Mouse (Mus musculus) C2C12 (cell line): ENCODE results near the gene Rwdd3. TPM values are rescaled to one million over a fixed set of nuclear protein-coding genes. Genes with fewer than 3 reads are reported as not detected.

Experiments
- H3K27me3 ChIP-seq: one replicate; pipeline ENCODE4 v1.6.1; 2011; ENCODE audit not compliant: control insufficient read depth, insufficient read depth, insufficient read length
- H3K36me3 ChIP-seq: one replicate; pipeline ENCODE4 v1.6.1; 2011; ENCODE audit not compliant: control insufficient read depth, insufficient read depth
- H3K4me3 ChIP-seq: one replicate; pipeline ENCODE4 v1.5.1; 2011; ENCODE audit warnings: mild to moderate bottlenecking, control low read depth; ENCODE audit not compliant: poor library complexity, insufficient read depth, severe bottlenecking
- H3K79me2 ChIP-seq: one replicate; pipeline ENCODE4 v1.6.1; 2011; ENCODE audit not compliant: control insufficient read depth, insufficient read depth
- H3K79me3 ChIP-seq: one replicate; pipeline ENCODE4 v1.6.1; 2011; ENCODE audit warnings: low read depth, control low read depth
- H3ac ChIP-seq: one replicate; pipeline ENCODE3; 2011; ENCODE audit warnings: low read depth; ENCODE audit not compliant: control insufficient read depth, insufficient read length
- CEBPB ChIP-seq: IDR thresholded peaks from one replicate; pipeline ENCODE4 v1.6.1; 2011; ENCODE audit warnings: low read depth, mild to moderate bottlenecking, control low read depth, moderate library complexity
- CTCF ChIP-seq: IDR thresholded peaks from one replicate; pipeline ENCODE4 v1.5.1; 2011; ENCODE audit not compliant: control insufficient read depth, insufficient read depth, insufficient read length
- FOSL1 ChIP-seq: IDR thresholded peaks from one replicate; pipeline ENCODE4 v1.8.0; 2011; ENCODE audit warnings: mild to moderate bottlenecking, low read length; ENCODE audit not compliant: poor library complexity, insufficient read depth, severe bottlenecking
- MAX ChIP-seq: IDR thresholded peaks from one replicate; pipeline ENCODE4 v1.6.1; 2011; ENCODE audit warnings: mild to moderate bottlenecking, control low read depth
- MYOD1 ChIP-seq: IDR thresholded peaks from one replicate; pipeline ENCODE4 v1.6.1; 2011; ENCODE audit warnings: low read depth; ENCODE audit not compliant: control insufficient read depth, insufficient read length
- MYOG ChIP-seq: IDR thresholded peaks from one replicate; pipeline ENCODE4 v1.6.1; 2011; ENCODE audit not compliant: control insufficient read depth, insufficient read length; ENCODE audit errors: extremely low read depth
- USF1 ChIP-seq: IDR thresholded peaks from one replicate; pipeline ENCODE4 v1.6.1; 2011; ENCODE audit warnings: low read depth, mild to moderate bottlenecking, control low read depth, moderate library complexity
- polyA plus RNA-seq: library from polyadenylated mRNA; unstranded; fragments of >200 nt; fragmentation: generic; extraction: Trizol; gene quantifications from one replicate; pipeline ENCODE4 v1.2.1, GENCODE M21; 2012; ENCODE audit warnings: missing spikeins

Rwdd3 gene
- polyA plus RNA-seq, 1 experiment: 1.2 TPM

- Histone ChIP-seq H3K79me2 (no peaks in the 10 kb centered on the region), H3ac (no peak overlapping the region), H3K79me3 (no peaks in the 10 kb centered on the region), H3K27me3 (no peaks in the 10 kb centered on the region), H3K36me3 (no peaks in the 10 kb centered on the region), H3K4me3 (no peak overlapping the region)
- TF ChIP-seq MYOG: no peak
- TF ChIP-seq FOSL1: no peak
- no peak for TF ChIP-seq USF1
- no peak for TF ChIP-seq CEBPB
- TF ChIP-seq CTCF: no peak
- TF ChIP-seq MYOD1: no peak
- no peak for TF ChIP-seq MAX
Observed at GRCm38 (mm10) chr3:121159566-121159965, 11.9 kb downstream of the Rwdd3 start.

GRCm38 (mm10) chr3:121158901-121159351 lies 12.6 kb downstream of the Rwdd3 start:
- H3K79me2 ChIP-seq: no peaks in the 10 kb centered on the region
- H3K27me3 ChIP-seq: no peaks in the 10 kb centered on the region
- H3ac ChIP-seq: no peak overlapping the region
- TF ChIP-seq FOSL1 (no peak), MYOD1 (no peak), MAX (no peak), USF1 (no peak), MYOG (no peak), CTCF (no peak), CEBPB (no peak)
- H3K4me3 ChIP-seq: no peak overlapping the region
- no peaks in the 10 kb centered on the region for H3K79me3 ChIP-seq
- H3K36me3 ChIP-seq: no peaks in the 10 kb centered on the region

- H3K36me3 ChIP-seq: no peaks in the 10 kb centered on the region
Observed at GRCm38 (mm10) chr3:121157546-121158330, 13.8 kb downstream of the Rwdd3 start.

GRCm38 (mm10) chr3:121156451-121157186 lies 14.9 kb downstream of the Rwdd3 start:
- Histone ChIP-seq H3K79me3 (no peaks in the 10 kb centered on the region), H3K36me3 (no peaks in the 10 kb centered on the region), H3ac (no peak overlapping the region), H3K79me2 (no peaks in the 10 kb centered on the region), H3K27me3 (no peaks in the 10 kb centered on the region), H3K4me3 (no peak overlapping the region)
- TF ChIP-seq USF1 (no peak), CTCF (no peak), CEBPB (no peak), MAX (no peak), FOSL1 (no peak), MYOD1 (no peak), MYOG (no peak)

More at GRCm38 (mm10) chr3:121157546-121158330, 13.8 kb downstream of the Rwdd3 start:
- Histone ChIP-seq H3ac (no peak overlapping the region), H3K79me2 (no peaks in the 10 kb centered on the region), H3K79me3 (no peaks in the 10 kb centered on the region), H3K4me3 (no peak overlapping the region), H3K27me3 (no peaks in the 10 kb centered on the region)
- no peak for TF ChIP-seq CTCF
- TF ChIP-seq MYOD1: no peak
- no peak for TF ChIP-seq CEBPB
- no peak for TF ChIP-seq MAX
- no peak for TF ChIP-seq FOSL1
- no peak for TF ChIP-seq MYOG
- TF ChIP-seq USF1: no peak

GRCm38 (mm10) chr3:121156043-121156442 lies 15.5 kb downstream of the Rwdd3 start:
- Histone ChIP-seq H3K4me3 (no peak overlapping the region), H3K79me3 (no peaks in the 10 kb centered on the region), H3K27me3 (no peaks in the 10 kb centered on the region), H3K36me3 (no peaks in the 10 kb centered on the region), H3ac (no peak overlapping the region), H3K79me2 (no peaks in the 10 kb centered on the region)
- no peak for TF ChIP-seq MAX
- TF ChIP-seq CEBPB: no peak
- no peak for TF ChIP-seq MYOG
- TF ChIP-seq USF1: no peak
- no peak for TF ChIP-seq FOSL1
- TF ChIP-seq MYOD1: no peak
- no peak for TF ChIP-seq CTCF
